Mouse (Mus musculus): ENCODE measurements at regions not wholly inside any gene's neighbourhood (a gene's known extent, or its start where the extent isn't known, plus 50 kb on each side); places are given as distances from the start of the nearest gene placed in this dataset.

GRCm38 (mm10) chr13:45286651-45287050 lies 102.9 kb upstream of the Mylip start:
- ATAC-seq (ENCODE audit: insufficient number of reproducible peaks, insufficient read depth, low FRiP score, low TSS enrichment), result no peak
- Histone ChIP-seq H3K9ac (no peak overlapping the region), H3K27me3 (no peaks in the 10 kb centered on the region), H3K4me3 (no peak overlapping the region), H3K9me3 (no peaks in the 10 kb centered on the region), H3K27ac (no peak overlapping the region), H3K4me2 (replicated peaks) (no peak overlapping the region), H3K36me3 (no peaks in the 10 kb centered on the region), H3K4me1 (no peaks in the 10 kb centered on the region)
- 89% methylated on average over 2 of the region's 2 CpGs for WGBS

GRCm38 (mm10) chr13:45287217-45287616 lies 102.3 kb upstream of the Mylip start:
- Histone ChIP-seq H3K36me3 (no peaks in the 10 kb centered on the region), H3K27ac (no peak overlapping the region), H3K4me2 (replicated peaks) (no peak overlapping the region), H3K4me1 (no peaks in the 10 kb centered on the region), H3K9ac (no peak overlapping the region), H3K27me3 (no peaks in the 10 kb centered on the region), H3K9me3 (no peaks in the 10 kb centered on the region), H3K4me3 (no peak overlapping the region)
- 91% methylated on average over 4 of the region's 4 CpGs for WGBS
- no peak for ATAC-seq (ENCODE audit: insufficient number of reproducible peaks, insufficient read depth, low FRiP score, low TSS enrichment)

- no peaks in the 10 kb centered on the region for H3K36me3 ChIP-seq
- H3K27ac ChIP-seq, result no peak overlapping the region
- H3K9me3 ChIP-seq, result no peaks in the 10 kb centered on the region
- no peak for ATAC-seq (ENCODE audit: insufficient number of reproducible peaks, insufficient read depth, low FRiP score, low TSS enrichment)
- 91% methylated on average over 11 of the region's 11 CpGs for WGBS
- no peaks in the 10 kb centered on the region for H3K4me1 ChIP-seq
- H3K27me3 ChIP-seq, result no peaks in the 10 kb centered on the region
- H3K4me3 ChIP-seq, result no peak overlapping the region
- H3K4me2 ChIP-seq (replicated peaks), result no peak overlapping the region
- no peak overlapping the region for H3K9ac ChIP-seq
Observed at GRCm38 (mm10) chr13:45289976-45290375, 99.6 kb upstream of the Mylip start.

- no peak for ATAC-seq (ENCODE audit: insufficient number of reproducible peaks, insufficient read depth, low FRiP score, low TSS enrichment)
- Histone ChIP-seq H3K27ac (no peak overlapping the region), H3K27me3 (no peaks in the 10 kb centered on the region), H3K4me3 (no peak overlapping the region), H3K4me1 (no peaks in the 10 kb centered on the region), H3K9me3 (no peaks in the 10 kb centered on the region), H3K9ac (no peak overlapping the region), H3K4me2 (replicated peaks) (no peak overlapping the region), H3K36me3 (no peaks in the 10 kb centered on the region)
- 84% methylated on average over 10 of the region's 10 CpGs for WGBS
Observed at GRCm38 (mm10) chr13:45294691-45295090, 94.9 kb upstream of the Mylip start.

- Histone ChIP-seq H3K27ac (no peak overlapping the region), H3K4me3 (no peak overlapping the region), H3K27me3 (no peaks in the 10 kb centered on the region), H3K4me2 (replicated peaks) (no peak overlapping the region), H3K4me1 (no peaks in the 10 kb centered on the region), H3K9me3 (no peaks in the 10 kb centered on the region), H3K9ac (no peak overlapping the region), H3K36me3 (no peaks in the 10 kb centered on the region)
- ATAC-seq (ENCODE audit: insufficient number of reproducible peaks, insufficient read depth, low FRiP score, low TSS enrichment), result no peak
- 93% methylated on average over 8 of the region's 8 CpGs for WGBS
Observed at GRCm38 (mm10) chr13:45300610-45301009, 88.9 kb upstream of the Mylip start.

GRCm38 (mm10) chr13:45301191-45301905 lies 88.2 kb upstream of the Mylip start:
- ATAC-seq (ENCODE audit: insufficient number of reproducible peaks, insufficient read depth, low FRiP score, low TSS enrichment), result no peak
- no peak overlapping the region for H3K4me3 ChIP-seq
- H3K36me3 ChIP-seq, result no peaks in the 10 kb centered on the region
- WGBS, result 82% methylated on average over 10 of the region's 10 CpGs
- H3K27me3 ChIP-seq, result no peaks in the 10 kb centered on the region
- no peaks in the 10 kb centered on the region for H3K9me3 ChIP-seq
- no peak overlapping the region for H3K4me2 ChIP-seq (replicated peaks)
- H3K9ac ChIP-seq, result no peak overlapping the region
- H3K27ac ChIP-seq, result no peak overlapping the region
- H3K4me1 ChIP-seq, result no peaks in the 10 kb centered on the region

- no peaks in the 10 kb centered on the region for H3K9me3 ChIP-seq
- no peaks in the 10 kb centered on the region for H3K27me3 ChIP-seq
- 70% methylated on average over 6 of the region's 6 CpGs for WGBS
- no peaks in the 10 kb centered on the region for H3K4me1 ChIP-seq
- no peak overlapping the region for H3K27ac ChIP-seq
- H3K4me2 ChIP-seq (replicated peaks), result no peak overlapping the region
- no peak overlapping the region for H3K4me3 ChIP-seq
- no peak overlapping the region for H3K9ac ChIP-seq
- ATAC-seq (ENCODE audit: insufficient number of reproducible peaks, insufficient read depth, low FRiP score, low TSS enrichment), result no peak
- no peaks in the 10 kb centered on the region for H3K36me3 ChIP-seq
Observed at GRCm38 (mm10) chr13:45302796-45303195, 86.7 kb upstream of the Mylip start.

- Histone ChIP-seq H3K27me3 (no peaks in the 10 kb centered on the region), H3K4me1 (no peaks in the 10 kb centered on the region), H3K4me3 (no peak overlapping the region), H3K9ac (no peak overlapping the region), H3K9me3 (no peaks in the 10 kb centered on the region), H3K36me3 (no peaks in the 10 kb centered on the region), H3K27ac (no peak overlapping the region), H3K4me2 (replicated peaks) (no peak overlapping the region)
- ATAC-seq (ENCODE audit: insufficient number of reproducible peaks, insufficient read depth, low FRiP score, low TSS enrichment), result no peak
- 47% methylated on average over 5 of the region's 5 CpGs for WGBS
Observed at GRCm38 (mm10) chr13:45306177-45306576, 83.4 kb upstream of the Mylip start.

GRCm38 (mm10) chr13:45307226-45307625 lies 82.3 kb upstream of the Mylip start:
- Histone ChIP-seq H3K4me2 (replicated peaks) (no peak overlapping the region), H3K9me3 (no peaks in the 10 kb centered on the region), H3K4me3 (no peak overlapping the region), H3K27ac (no peak overlapping the region), H3K36me3 (no peaks in the 10 kb centered on the region), H3K9ac (no peak overlapping the region), H3K27me3 (no peaks in the 10 kb centered on the region), H3K4me1 (no peaks in the 10 kb centered on the region)
- 94% methylated on average over 3 of the region's 3 CpGs for WGBS
- no peak for ATAC-seq (ENCODE audit: insufficient number of reproducible peaks, insufficient read depth, low FRiP score, low TSS enrichment)

GRCm38 (mm10) chr13:45319646-45320045 lies 69.9 kb upstream of the Mylip start:
- H3K9me3 ChIP-seq, result no peaks in the 10 kb centered on the region
- WGBS, result 90% methylated on average over 6 of the region's 6 CpGs
- H3K36me3 ChIP-seq, result no peaks in the 10 kb centered on the region
- ATAC-seq (ENCODE audit: insufficient number of reproducible peaks, insufficient read depth, low FRiP score, low TSS enrichment), result no peak
- no peak overlapping the region for H3K4me2 ChIP-seq (replicated peaks)
- no peak overlapping the region for H3K4me3 ChIP-seq
- H3K4me1 ChIP-seq, result no peaks in the 10 kb centered on the region
- no peak overlapping the region for H3K9ac ChIP-seq
- H3K27me3 ChIP-seq, result no peaks in the 10 kb centered on the region
- H3K27ac ChIP-seq, result no peak overlapping the region

GRCm38 (mm10) chr13:45325736-45326293 lies 63.7 kb upstream of the Mylip start:
- Histone ChIP-seq H3K27ac (no peak overlapping the region), H3K9me3 (no peaks in the 10 kb centered on the region), H3K36me3 (no peaks in the 10 kb centered on the region), H3K9ac (no peak overlapping the region), H3K27me3 (no peaks in the 10 kb centered on the region), H3K4me3 (no peak overlapping the region), H3K4me1 (no peaks in the 10 kb centered on the region), H3K4me2 (replicated peaks) (no peak overlapping the region)
- ATAC-seq (ENCODE audit: insufficient number of reproducible peaks, insufficient read depth, low FRiP score, low TSS enrichment), result no peak
- WGBS, result 69% methylated on average over 7 of the region's 7 CpGs

GRCm38 (mm10) chr13:45326751-45327150 lies 62.8 kb upstream of the Mylip start:
- Histone ChIP-seq H3K27me3 (no peaks in the 10 kb centered on the region), H3K27ac (no peak overlapping the region), H3K9me3 (no peaks in the 10 kb centered on the region), H3K4me2 (replicated peaks) (no peak overlapping the region), H3K4me3 (no peak overlapping the region), H3K36me3 (no peaks in the 10 kb centered on the region), H3K9ac (no peak overlapping the region), H3K4me1 (no peaks in the 10 kb centered on the region)
- no peak for ATAC-seq (ENCODE audit: insufficient number of reproducible peaks, insufficient read depth, low FRiP score, low TSS enrichment)
- WGBS, result 92% methylated on average over 6 of the region's 6 CpGs

Measured in embryonic facial prominence, embryonic 12.5 days (tissue).